Mouse (Mus musculus) adrenal gland, postnatal 14 days (tissue): Measurements from ENCODE around the gene Iqcg. TPM values are rescaled to one million over a fixed set of nuclear protein-coding genes. Genes with fewer than 3 reads are reported as not detected.

ENCODE experiments used
- DNase-seq: peaks from one replicate; pipeline ENCODE4 v3.0.0; 2021; ENCODE audit warnings: mixed read lengths
- microRNA-seq, 2 experiments: library from miRNA; unstranded; fragments of <30 nt; microRNA quantifications; one replicate each; pipeline ENCODE4 v1.2.0; 2021
- total RNA-seq: library from RNA; stranded (reverse); gene quantifications from 2 replicates; pipeline ENCODE4 v1.2.3, GENCODE M21; 2021

The Iqcg gene
- total RNA-seq, 1 experiment from 2014 or later: 2.3 TPM

DNA sequence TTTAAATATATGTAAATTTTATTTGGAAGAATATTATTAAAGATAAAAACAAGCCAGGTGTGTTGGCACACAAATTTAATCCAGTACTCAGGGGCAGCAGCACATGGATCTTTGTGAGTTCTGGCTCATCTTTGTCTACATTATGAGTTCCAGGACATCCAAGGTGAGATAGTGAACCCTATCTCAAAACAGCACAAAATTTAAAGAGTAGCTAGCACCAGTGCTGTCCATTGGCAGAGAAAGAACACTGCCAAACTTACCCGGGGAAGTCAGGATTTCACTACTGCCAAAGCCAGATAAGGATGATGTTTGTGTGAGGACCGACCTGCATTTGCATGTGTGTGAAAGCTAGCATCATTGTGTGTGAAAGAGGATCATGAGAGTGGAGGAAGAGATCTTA lies 83.0 kb downstream of the Iqcg start:
- DNase-seq: no peak

DNA sequence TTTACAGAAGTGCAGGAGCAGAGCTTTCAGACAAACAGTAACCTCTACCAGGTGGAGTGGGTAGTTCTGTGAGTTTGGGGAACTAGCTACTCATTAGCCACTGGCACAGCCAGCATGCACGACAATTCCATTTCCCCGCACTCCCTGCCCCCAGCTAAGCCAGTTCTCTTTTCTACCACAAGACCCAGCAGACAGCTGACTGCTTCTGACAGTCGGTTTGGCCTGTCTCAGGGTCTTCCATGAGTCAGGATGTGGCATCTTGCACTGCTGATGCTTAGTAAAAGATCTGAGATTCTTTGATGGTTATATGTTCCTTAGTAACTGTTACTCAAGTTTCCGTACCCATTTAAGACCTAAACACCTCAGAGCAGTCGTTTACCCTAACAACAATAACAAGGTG lies 83.5 kb downstream of the Iqcg start:
- no peak for DNase-seq

Small RNA genes lying within 50 kb of the gene (microRNA-seq; reads per million reads assigned to microRNA genes)
- gene Gm22231 (0 reads per million in 2 experiments), gene Mir1947 (4.7 to 7.2 reads per million in 2 experiments)

Other genes with a start within 250 kb of the Iqcg start
- gene Smbd1, start 245.7 kb downstream of the Iqcg start, total RNA-seq: not detected in 2 replicates
- 99.8 and 104 TPM in 2 replicates for gene Fyttd1, start 178.7 kb downstream of the Iqcg start, total RNA-seq
- 27.9 and 32.7 TPM in 2 replicates for gene Rubcn, start 178.5 kb downstream of the Iqcg start, total RNA-seq
- 32.6 and 36.3 TPM in 2 replicates for gene Lrch3, start 142.1 kb downstream of the Iqcg start, total RNA-seq
- gene Rpl35a, start 235 bp upstream of the Iqcg start, total RNA-seq: 526 and 608 TPM in 2 replicates
- gene Lmln, start 6.3 kb upstream of the Iqcg start, total RNA-seq: 8.4 and 11.0 TPM in 2 replicates
- gene Osbpl11, start 128.9 kb upstream of the Iqcg start, total RNA-seq: 46.1 and 59.0 TPM in 2 replicates
- 46.9 and 54.0 TPM in 2 replicates for gene Snx4, start 195.2 kb upstream of the Iqcg start, total RNA-seq